Comparison of ENCODE assay signal across 25 mouse cellular contexts in the genomic region with DNA sequence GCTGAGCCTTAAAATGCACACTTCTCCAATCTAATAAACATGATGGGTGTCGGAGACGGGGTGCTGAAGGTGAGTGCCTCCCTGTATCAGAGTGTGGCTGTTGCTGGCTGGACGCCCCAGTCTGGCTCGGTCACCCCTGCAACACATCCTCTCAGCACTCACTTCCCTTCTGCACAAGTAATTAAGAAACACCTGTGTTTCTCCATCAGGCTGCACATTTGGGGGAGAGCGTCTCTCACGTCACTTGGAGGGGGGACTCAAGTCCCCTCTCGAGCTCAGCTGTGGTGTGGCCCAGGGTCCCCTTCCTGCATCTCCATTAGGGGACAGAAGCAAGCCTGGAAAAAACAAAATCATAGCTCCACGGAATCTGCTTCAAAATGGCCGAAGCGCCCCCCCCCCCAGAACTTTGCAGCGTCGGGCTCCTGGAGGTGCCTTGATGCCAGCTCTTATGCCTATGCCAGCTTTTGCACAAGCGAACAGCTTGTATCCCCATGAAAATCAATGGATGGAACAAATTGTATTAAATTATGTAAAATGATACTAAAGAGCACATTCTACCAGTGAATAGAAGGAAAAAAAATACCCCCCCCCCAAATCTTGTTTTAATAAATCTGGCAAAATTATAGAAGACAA.
DNase-seq lines count a peak whose midpoint lies in the region; ATAC-seq and TF ChIP-seq lines count a peak whose summit lies in the region.
"Had no signal": no experiment of that assay in that cellular context is flagged by ENCODE, and none has a peak within 500 bp of the region (broad histone marks: within the 10 kb centered on the region; RNA-seq: fewer than 3 reads in every experiment).

No protein-coding gene starts in this region.

- no peak for TF ChIP-seq CTCF in brain, embryonic 14.5 days (IDR thresholded peaks at IDR 0.05; ENCODE audit: borderline replicate concordance, extremely low read depth, insufficient read depth, insufficient read length)

- DNase-seq in cerebellum, adult 9-11 months = peak; percentile 56
- DNase-seq in cerebellum, postnatal 4 days (ENCODE audit: low spot score in 2 of 2) = no peak
- DNase-seq in hindbrain, embryonic 10.5 days (ENCODE audit: low spot score) = no peak
- DNase-seq in brain, embryonic 14.5 days (ENCODE audit: low read depth) = peak; percentile 58
- DNase-seq in frontal cortex, postnatal 36 days (ENCODE audit: low spot score in 2 of 2) = no peak
- DNase-seq: adrenal gland, postnatal 14 days; gastrocnemius, postnatal 14 days; kidney, postnatal 4 days; liver, embryonic 13.5 days; lung, embryonic 14.5 days; lung, postnatal 4 days; right cerebral cortex, postnatal 14 days; thymus, adult 18-20 months; thymus, postnatal 4 days had no signal

- H3K4me3 ChIP-seq in hindbrain, embryonic 15.5 days = no peak overlapping the region
- H3K4me3 ChIP-seq in hindbrain, embryonic 10.5 days = no peak overlapping the region
- no peak overlapping the region for H3K4me3 ChIP-seq in forebrain, embryonic 16.5 days (replicated peaks; ENCODE audit: low read length)
- H3K4me3 ChIP-seq: embryonic facial prominence, embryonic 12.5 days; erythroblast, embryonic 14.5 days; heart, embryonic 15.5 days; kidney, embryonic 15.5 days; limb, embryonic 13.5 days; liver, embryonic 13.5 days; neural tube, embryonic 15.5 days; stomach, embryonic 15.5 days had no signal

- no peaks in the 10 kb centered on the region for H3K36me3 ChIP-seq in hindbrain, embryonic 15.5 days
- no peaks in the 10 kb centered on the region for H3K36me3 ChIP-seq in hindbrain, embryonic 10.5 days
- H3K36me3 ChIP-seq in forebrain, embryonic 16.5 days (ENCODE audit: control insufficient read depth, insufficient read depth) = no peaks in the 10 kb centered on the region
- H3K36me3 ChIP-seq: embryonic facial prominence, embryonic 12.5 days; heart, embryonic 15.5 days; kidney, embryonic 15.5 days; limb, embryonic 13.5 days; liver, embryonic 13.5 days; neural tube, embryonic 15.5 days; stomach, embryonic 15.5 days had no signal

- no peak overlapping the region for H3K4me2 ChIP-seq in hindbrain, embryonic 15.5 days
- H3K4me2 ChIP-seq in forebrain, embryonic 16.5 days (ENCODE audit: low read length) = peak overlapping the region; percentile 22
- H3K4me2 ChIP-seq: embryonic facial prominence, embryonic 12.5 days; heart, embryonic 15.5 days; kidney, embryonic 15.5 days; limb, embryonic 13.5 days; liver, embryonic 13.5 days; lung, embryonic 14.5 days; neural tube, embryonic 15.5 days; stomach, embryonic 15.5 days had no signal

- peak overlapping the region; percentile 31; the same call in 1 of the 2 replicates for H3K27ac ChIP-seq in hindbrain, embryonic 15.5 days (replicated peaks)
- no peak overlapping the region for H3K27ac ChIP-seq in hindbrain, embryonic 10.5 days
- no peak overlapping the region for H3K27ac ChIP-seq in forebrain, embryonic 16.5 days (ENCODE audit: low read length)
- H3K27ac ChIP-seq: embryonic facial prominence, embryonic 12.5 days; heart, embryonic 15.5 days; kidney, embryonic 15.5 days; limb, embryonic 13.5 days; liver, embryonic 13.5 days; neural tube, embryonic 15.5 days; stomach, embryonic 15.5 days had no signal

- no peaks in the 10 kb centered on the region for H3K9me3 ChIP-seq in hindbrain, embryonic 15.5 days
- H3K9me3 ChIP-seq in hindbrain, embryonic 10.5 days = no peaks in the 10 kb centered on the region
- no peaks in the 10 kb centered on the region for H3K9me3 ChIP-seq in forebrain, embryonic 16.5 days (ENCODE audit: control insufficient read depth, low read length)
- H3K9me3 ChIP-seq: embryonic facial prominence, embryonic 12.5 days; heart, embryonic 15.5 days; kidney, embryonic 15.5 days; limb, embryonic 13.5 days; liver, embryonic 13.5 days; neural tube, embryonic 15.5 days; stomach, embryonic 15.5 days had no signal

- TF ChIP-seq POLR2A in brain, embryonic 14.5 days (IDR thresholded peaks at IDR 0.05; ENCODE audit: borderline replicate concordance, extremely low read depth, insufficient read depth, insufficient read length, poor library complexity, severe bottlenecking) = no peak

- no peaks in the 10 kb centered on the region for H3K27me3 ChIP-seq in hindbrain, embryonic 15.5 days
- H3K27me3 ChIP-seq in hindbrain, embryonic 10.5 days (ENCODE audit: insufficient read depth, poor library complexity, severe bottlenecking) = no peaks in the 10 kb centered on the region
- H3K27me3 ChIP-seq in forebrain, embryonic 16.5 days (replicated peaks; ENCODE audit: control insufficient read depth, insufficient read depth, low read length) = no peaks in the 10 kb centered on the region
- H3K27me3 ChIP-seq: CH12.LX; heart, embryonic 15.5 days; kidney, embryonic 15.5 days; limb, embryonic 13.5 days; liver, embryonic 13.5 days; neural tube, embryonic 15.5 days; stomach, embryonic 15.5 days had no signal

- WGBS in hindbrain, embryonic 15.5 days = 68% methylated on average over 13 of the region's 13 CpGs
- WGBS in hindbrain, embryonic 10.5 days = 87% methylated on average over 13 of the region's 13 CpGs
- WGBS in forebrain, embryonic 16.5 days = 59% methylated on average over 13 of the region's 13 CpGs

- peaks cover 19% of the 10 kb centered on the region for H3K4me1 ChIP-seq in hindbrain, embryonic 15.5 days (replicated peaks)
- peaks cover 14% of the 10 kb centered on the region for H3K4me1 ChIP-seq in hindbrain, embryonic 10.5 days (replicated peaks)
- peaks cover 25% of the 10 kb centered on the region for H3K4me1 ChIP-seq in forebrain, embryonic 16.5 days (replicated peaks; ENCODE audit: control insufficient read depth, insufficient read depth, low read length)
- H3K4me1 ChIP-seq: embryonic facial prominence, embryonic 12.5 days; kidney, embryonic 15.5 days; liver, embryonic 13.5 days; stomach, embryonic 15.5 days had no signal

- no peak overlapping the region for H3K9ac ChIP-seq in hindbrain, embryonic 15.5 days
- H3K9ac ChIP-seq in forebrain, embryonic 16.5 days (replicated peaks; ENCODE audit: low read depth, low read length) = no peak overlapping the region
- H3K9ac ChIP-seq: embryonic facial prominence, embryonic 12.5 days; heart, embryonic 15.5 days; kidney, embryonic 15.5 days; limb, embryonic 13.5 days; liver, embryonic 13.5 days; lung, embryonic 14.5 days; neural tube, embryonic 15.5 days; stomach, embryonic 15.5 days had no signal

- no peak for ATAC-seq in hindbrain, embryonic 15.5 days (ENCODE audit: low FRiP score, low read depth)
- peak; percentile 22; the same call in 1 of the 2 replicates for ATAC-seq in forebrain, embryonic 16.5 days
- ATAC-seq: intestine, postnatal 0 days had no signal

Comparison
In these comparisons a context has a peak if more than half of its experiments do, and no peak if none do; other contexts are left out.
1. DNase-seq: peak in cerebellum, adult 9-11 months (single experiment) and brain, embryonic 14.5 days (single experiment); none in cerebellum, postnatal 4 days (0 of 2), hindbrain, embryonic 10.5 days (single experiment) and frontal cortex, postnatal 36 days (0 of 2).